Mouse (Mus musculus): ENCODE results near the gene Gm11549.
A peak's percentile ranks its signal among the peaks of the same experiment; 100 is the strongest.

Gene Gm11549

DNA sequence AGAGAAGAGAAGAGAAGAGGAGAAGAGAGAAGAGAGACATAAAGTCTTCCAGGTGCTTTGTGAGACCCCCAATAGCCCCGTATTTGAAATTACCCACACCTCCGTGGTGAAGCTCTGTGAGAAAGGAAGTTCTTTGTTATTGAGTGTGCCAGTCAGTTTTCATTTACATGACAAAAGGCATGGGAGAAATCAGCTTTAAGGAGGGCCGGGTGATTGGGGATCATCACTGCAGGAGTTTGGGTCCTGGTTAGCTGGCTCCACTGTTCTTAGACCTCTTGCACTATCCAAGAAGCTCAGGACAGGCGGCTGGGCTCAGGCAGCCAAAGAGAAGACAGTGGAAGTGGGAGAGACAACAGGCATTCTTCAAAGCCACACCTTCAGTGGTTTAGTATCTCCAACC is 524 bp upstream of the Gm11549 start:
- DNase-seq (ENCODE audit: extremely low read depth, insufficient read length, low spot score) = no peak

DNA sequence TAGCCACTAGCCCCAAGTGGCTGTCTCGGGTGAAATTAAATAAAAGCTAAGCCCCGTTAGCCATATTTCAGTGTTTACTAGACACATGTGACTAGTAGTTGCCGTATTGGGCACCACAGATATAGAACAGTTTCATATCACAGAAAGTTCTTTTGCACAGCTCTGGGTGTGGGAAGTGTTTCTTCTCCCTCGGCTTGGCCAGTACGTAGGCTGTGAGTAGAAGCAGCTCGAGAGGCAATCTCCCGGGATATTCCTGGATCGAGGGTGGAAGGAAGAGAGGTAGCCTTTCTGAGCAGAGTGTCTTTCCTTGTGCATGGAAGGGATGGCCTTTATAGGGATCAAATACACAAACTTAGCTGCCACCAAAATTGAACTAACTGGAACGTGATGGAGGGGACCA is 5.4 kb downstream of the Gm11549 start:
- DNase-seq (ENCODE audit: extremely low read depth, insufficient read length, low spot score) = no peak

DNA sequence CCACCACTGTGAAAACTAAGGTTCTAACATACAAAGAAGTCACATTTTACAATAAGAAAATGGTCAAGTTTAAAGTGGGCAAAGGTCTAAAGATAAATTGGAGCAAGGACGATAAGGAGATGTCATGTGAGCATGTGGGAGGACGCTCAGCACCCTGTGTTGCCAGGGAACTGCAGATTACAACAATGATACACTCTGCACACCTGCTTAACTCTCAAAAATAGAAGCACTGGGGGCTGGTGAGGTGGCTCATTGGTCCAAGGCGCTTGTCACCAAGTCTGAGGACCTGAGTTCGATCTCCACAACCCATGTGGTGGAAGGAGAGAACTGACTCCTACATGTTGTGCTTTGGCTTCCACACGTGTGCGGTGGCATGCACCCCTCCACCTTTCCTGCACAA is 10.1 kb downstream of the Gm11549 start:
- DNase-seq (ENCODE audit: extremely low read depth, insufficient read length, low spot score) = no peak

DNA sequence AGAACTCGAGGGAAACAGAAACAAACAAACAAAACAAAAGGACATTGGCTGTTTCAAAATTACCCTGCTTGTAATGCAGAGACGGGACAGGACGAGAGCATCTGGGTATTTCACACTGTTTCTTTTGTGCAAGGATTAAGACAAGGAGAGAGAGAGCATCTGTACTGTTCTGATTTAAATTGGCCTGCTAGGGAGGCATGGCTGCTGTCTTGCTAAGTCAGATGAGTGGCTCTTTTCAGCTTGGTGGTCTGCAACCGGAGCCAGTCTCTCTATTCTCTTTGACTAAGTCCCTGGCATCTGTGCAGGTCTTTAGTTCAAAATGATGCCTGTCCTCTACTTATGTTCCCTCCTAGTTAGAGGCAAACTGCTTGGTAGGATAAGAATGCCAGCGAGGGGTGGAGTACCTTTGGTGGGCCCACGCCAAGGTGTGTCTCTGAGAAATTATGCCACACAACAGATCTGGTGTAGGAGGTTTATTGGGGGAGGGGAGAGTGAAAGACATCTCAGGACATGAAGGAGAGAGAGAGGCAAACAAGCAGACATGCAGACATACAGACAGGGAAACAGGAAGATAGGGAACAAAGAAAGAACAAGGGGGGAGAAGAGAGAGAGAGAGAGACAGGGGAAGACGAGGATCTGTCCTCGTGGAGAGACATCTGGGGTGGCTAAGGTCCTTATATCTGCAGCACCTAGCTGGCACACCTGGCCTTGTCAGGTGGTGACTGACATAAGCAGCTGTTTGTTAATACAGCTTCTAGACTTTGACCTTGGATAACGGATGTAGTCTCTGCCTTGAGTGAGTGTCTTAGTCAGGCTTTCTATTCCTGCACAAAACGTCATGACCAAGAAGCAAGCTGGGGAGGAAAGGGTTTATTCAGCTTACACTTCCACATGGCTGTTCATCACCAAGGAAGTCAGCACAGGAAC is 15.5 kb downstream of the Gm11549 start:
- DNase-seq (ENCODE audit: extremely low read depth, insufficient read length, low spot score) = no peak

DNA sequence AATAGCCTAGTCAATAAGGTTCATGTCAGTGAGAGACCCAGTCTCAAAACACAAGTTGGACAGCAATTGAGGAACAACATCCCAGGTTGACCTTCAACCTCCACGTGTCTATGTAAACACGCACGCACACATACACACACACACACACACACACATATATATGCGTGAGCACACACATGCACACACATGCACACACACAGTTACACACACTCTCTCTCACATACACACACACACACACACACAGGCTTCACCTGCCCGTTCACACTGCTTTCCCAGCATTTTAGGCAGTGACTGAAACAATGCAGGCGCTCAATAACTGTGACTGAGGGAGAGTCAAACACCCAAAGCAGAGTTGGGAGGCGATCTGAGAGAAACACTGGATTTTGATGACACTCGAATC is 16.3 kb downstream of the Gm11549 start:
- DNase-seq (ENCODE audit: extremely low read depth, insufficient read length, low spot score) = no peak

DNA sequence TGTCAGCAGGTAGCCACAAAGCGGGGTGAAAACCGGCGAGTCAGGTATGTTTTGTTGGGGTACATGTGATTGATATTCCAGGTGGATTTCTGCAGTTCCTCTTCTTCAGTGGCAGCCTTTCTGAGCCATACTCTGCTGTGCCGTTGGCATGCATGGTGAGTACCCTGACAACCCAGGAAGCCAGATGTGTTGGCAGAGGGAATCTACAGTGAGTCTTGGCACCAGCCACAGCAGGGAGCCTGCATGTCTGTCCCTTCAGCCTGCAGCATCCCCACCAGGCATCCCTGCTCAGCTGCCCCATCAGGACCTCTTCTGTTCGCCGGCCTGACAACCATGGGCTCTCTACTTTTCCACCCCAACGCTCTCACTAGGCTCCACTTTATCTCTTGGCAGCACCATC is 20.1 kb downstream of the Gm11549 start:
- DNase-seq (ENCODE audit: extremely low read depth, insufficient read length, low spot score) = no peak

DNA sequence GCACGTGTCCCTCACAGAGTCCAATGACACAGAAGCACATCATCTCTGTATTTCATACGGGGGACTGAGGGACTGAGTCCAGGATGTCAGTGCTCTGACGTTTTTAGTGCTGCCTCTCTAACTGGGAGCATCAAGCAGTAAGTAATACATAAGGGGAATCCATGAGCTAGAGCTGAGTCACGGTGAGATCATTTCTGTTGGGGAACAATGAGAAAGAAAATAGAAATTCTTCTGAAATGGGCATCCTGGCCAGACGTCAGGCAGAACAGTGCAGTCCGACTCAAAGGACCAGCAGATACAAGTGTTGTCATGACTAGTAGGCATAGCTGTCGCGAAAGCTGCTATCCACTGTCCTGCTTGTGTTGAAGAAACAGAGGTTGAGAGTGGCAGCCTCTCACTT is 20.6 kb downstream of the Gm11549 start:
- no peak for DNase-seq (ENCODE audit: extremely low read depth, insufficient read length, low spot score)

DNA sequence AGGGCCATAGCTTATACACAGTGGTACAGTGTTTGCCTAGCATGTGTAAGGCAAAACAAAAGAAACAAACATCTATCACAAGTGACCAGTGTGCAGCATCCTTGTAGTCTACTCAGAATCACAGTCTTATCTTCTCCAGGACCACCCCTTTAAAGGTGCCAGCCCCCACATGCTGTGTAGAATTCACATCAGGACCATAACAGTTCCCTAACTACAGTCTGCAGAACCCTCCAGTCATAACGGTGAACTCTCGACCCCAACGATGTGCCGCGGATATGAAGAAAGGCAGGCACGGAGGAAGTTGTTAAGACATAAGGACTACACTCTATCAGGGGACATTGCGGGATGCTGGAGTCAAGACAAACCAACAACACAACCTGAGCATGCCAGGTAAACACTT is 22.2 kb downstream of the Gm11549 start:
- no peak for DNase-seq (ENCODE audit: extremely low read depth, insufficient read length, low spot score)

DNA sequence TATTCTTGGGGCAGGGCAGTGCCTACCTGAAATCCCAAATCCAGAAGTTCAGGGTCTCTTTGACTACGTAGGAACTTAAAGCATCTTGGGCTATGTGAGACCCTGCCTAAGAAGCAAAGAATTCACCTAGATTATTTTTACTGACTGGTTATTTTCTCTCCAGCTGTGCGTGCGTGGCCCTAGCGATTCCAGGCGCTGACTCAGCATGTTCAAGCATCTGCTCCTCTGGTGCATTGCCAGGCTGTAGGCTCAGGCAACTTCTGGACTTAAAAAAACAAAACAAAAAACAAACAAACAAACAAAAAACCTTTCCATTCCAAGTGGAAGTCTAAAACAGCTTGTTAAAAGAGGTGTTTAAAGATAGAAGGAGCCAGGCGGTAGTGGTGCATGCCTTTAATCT is 23.4 kb downstream of the Gm11549 start:
- no peak for DNase-seq (ENCODE audit: extremely low read depth, insufficient read length, low spot score)

DNA sequence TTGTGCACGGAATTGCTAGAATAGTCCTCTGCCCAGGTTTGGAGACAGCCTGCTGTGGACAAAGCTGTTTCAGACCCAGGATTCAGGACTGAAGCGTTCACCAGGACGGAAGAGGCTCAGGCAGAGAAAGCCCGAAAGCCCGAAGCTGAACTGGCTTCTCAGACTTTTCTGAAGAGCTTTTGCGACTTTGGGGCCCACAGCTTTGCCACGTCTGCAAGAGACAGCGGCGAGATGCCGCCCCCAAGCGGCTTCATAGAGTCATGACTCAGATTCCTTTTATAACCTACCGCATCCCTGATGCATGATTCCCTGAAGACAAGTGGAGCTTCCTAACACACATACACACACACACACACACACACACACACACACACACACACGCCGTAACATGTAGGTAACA is 24.9 kb downstream of the Gm11549 start:
- DNase-seq (ENCODE audit: extremely low read depth, insufficient read length, low spot score) = peak; percentile 66

DNA sequence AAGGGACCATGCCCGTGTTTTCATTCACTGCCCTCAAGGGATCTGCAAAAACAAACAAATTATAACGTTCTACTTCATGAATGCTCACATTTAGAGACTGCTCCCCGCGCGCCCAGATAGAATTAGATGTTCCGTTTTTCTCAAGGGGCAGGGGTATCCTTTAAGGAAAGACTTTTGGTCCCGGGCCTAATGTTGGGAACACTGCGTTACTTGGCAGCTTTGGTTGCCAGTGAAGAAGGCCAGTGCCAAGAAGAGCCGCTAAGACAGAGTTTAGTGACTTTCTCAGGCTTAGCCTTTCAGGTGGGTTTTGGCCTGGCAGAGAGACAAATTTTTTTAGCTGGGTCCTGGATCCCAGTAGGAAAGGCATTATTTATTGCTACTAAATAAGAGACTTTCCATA is 25.3 kb downstream of the Gm11549 start:
- no peak for DNase-seq (ENCODE audit: extremely low read depth, insufficient read length, low spot score)

DNA sequence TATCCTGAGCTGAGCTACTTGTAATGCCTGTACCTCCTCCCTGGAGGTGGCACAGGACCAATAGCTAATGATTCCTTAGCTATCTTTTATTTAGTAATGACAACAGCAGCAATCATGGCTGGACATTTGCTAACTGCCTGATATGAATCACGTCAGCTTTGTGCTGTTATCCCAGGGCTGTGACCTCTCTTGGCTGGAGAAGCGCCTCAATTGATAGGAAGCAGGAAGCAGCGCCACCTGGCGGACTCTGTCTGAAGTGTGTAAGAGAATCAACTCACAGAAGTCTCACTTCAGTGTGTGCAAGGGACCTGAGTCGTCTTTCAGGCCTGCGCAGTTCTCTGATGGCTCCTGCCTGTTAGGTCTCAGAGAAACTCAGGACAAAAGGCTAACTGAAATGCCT is 26.2 kb downstream of the Gm11549 start:
- DNase-seq (ENCODE audit: extremely low read depth, insufficient read length, low spot score) = peak; percentile 64

DNA sequence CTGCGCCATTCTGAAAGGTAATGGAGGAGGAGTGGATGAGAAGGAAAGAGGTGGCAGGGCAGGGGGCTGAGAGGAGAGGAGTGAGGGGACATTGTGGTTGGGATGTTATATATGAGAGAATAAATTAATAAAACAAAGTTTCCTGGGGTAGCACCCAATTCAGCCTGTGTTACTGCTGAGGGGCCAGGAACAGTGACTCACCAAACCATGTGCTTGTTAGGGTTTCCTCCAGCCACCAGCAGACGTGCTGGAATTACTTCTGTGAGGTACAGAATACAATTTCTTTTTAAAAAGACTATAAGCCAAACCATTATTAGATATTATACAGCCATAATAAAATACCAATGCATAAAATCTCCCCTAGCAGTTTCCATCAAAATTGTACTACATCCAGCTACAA is 27.0 kb downstream of the Gm11549 start:
- no peak for DNase-seq (ENCODE audit: extremely low read depth, insufficient read length, low spot score)

DNA sequence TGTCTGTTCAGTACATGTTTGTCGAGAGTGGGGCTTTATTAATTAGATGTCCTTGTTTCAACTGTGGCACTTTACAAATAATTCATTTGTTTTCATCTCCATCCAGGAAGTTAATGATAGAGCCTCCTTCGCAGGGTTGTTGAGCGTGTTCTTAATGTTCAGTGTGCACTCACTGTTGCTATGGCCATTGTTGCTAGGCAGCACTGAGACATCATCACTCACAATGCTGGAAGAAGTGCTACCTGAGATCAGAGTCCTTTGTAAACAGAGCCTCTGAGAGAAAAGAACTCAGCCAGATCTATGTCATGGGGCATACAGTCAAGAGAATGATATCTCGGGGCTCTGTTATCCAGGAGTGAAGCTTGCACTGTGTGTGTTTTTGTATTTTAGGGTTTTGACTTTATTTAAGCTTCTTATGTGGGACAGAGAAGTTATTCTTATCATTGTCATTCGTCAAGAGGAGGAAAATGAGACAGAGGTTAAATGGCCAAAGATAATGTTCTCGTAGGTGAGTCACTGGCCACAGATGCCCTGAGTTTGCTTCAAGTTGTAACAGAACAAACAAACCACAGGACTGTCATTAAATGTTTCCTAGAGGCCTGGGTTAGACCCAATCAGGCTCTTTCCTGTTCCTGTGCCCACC is 27.9 kb downstream of the Gm11549 start:
- DNase-seq (ENCODE audit: extremely low read depth, insufficient read length, low spot score) = no peak

DNA sequence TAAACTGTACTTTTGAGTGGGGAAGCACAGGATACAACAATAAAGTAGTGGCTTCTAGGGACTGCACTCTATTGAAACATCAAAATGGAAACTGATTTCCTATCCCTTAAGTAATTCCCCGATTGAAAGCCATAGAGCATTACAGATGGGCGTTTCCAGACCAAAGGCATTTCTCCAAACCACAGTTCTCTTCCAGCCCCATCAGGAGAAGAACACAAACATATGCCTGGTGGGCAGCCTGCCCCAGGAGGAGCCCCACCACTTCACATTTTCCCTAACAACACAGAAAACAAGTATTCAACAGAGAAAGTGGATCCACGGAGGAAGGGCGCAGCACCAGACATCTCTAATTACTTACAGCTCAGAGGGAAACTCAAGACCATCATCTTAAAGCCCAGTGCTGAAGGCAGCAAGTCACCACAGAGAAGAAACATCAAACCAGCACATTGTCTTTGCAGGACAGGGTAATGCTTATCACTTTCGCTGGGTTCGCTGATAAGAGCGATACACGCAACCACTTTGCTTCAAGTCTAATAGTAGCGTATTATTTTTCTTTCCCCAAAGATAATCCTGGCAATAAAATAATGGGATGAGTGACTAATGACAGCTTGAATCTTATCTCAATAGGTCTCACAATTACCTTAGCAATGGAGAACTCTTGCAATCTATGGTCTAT is 28.8 kb downstream of the Gm11549 start:
- no peak for DNase-seq (ENCODE audit: extremely low read depth, insufficient read length, low spot score)

DNA sequence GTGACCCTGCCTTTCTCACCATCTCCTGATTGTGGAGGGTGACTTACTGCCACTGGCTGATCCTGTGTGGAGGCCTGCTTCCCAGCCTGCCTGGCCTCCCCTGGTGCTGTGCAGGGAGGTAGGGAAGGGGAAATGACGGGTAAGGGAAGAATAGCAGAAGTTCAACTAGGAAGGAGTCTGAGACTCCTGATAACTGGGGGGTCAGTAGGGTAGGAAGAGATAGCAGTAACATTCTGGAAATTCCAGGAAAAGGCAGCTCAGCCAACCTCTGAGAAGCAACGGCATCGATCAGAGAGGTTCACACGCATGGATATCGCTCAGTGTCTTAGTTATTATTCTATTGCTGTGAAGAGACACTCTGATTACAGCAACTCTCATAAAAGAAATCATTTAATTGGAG is 30.1 kb downstream of the Gm11549 start:
- no peak for DNase-seq (ENCODE audit: extremely low read depth, insufficient read length, low spot score)

DNA sequence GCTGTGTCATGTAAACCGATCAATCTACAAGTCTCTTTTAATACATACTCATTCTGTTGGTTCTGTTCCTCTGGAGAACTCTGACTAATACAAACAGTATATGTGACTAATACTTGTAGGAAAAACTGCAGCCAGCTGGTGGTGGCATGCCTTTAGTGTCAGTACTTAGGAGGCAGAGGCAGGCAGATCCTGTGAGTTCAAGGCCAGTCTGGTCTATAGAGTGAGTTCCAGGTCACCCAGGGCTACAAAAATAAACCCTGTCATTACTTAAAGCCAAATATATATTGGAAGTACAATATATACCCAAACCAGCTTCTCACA is 32.1 kb downstream of the Gm11549 start:
- peak; percentile 53 for DNase-seq (ENCODE audit: extremely low read depth, insufficient read length, low spot score)

DNA sequence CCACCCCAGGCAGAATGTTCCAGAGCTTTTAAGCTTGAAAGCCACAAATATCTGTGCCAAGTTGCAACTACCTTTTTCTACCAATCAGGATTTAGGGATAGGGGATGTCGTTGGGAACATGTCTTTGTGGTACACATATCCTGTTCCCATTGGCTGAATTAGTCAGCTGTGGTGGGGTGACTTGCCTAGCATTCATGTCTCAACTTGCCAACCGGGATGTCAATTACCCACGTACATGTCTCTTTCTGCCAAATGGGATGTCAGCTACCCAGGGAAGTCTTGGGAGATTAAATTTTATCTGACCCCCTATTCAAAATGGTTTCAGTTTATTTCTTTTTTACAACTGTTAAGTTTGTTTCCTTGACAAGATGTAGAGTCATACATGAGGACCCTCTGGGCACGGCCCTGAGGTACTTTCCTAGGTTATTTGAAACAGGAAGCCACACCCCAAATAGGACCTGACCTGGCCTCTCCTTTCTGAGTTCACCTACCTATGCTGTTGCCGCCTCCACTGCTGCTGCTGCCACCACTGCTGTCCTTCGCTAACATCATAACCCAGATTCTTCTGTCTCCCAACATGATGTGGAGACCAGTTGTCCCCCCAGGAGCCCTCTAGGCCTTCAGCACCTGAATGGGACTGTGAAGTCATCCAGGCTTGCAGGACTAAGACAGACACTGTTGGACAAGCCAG is 32.6 kb downstream of the Gm11549 start:
- peak; percentile 69 for DNase-seq (ENCODE audit: extremely low read depth, insufficient read length, low spot score)

DNA sequence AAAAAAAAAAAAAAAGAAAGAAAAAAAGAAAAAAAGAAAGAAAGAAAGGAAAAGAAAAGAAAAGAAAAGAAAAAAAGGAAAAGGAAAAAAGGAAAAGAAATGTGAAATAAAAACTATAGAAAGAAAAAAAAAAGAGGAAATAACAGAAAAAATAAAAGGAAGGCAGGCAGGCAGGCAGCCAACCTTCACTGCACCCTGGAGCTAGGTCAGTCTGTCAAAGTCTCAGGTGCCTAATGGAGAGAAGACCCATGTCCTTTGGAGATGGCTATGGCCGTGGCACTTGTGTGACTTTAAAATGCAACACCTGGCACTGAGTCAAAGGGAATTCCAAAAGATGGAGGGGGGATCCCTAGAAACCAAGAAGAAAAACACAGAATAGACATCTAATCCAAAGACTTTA is 33.2 kb downstream of the Gm11549 start:
- no peak for DNase-seq (ENCODE audit: extremely low read depth, insufficient read length, low spot score)

DNA sequence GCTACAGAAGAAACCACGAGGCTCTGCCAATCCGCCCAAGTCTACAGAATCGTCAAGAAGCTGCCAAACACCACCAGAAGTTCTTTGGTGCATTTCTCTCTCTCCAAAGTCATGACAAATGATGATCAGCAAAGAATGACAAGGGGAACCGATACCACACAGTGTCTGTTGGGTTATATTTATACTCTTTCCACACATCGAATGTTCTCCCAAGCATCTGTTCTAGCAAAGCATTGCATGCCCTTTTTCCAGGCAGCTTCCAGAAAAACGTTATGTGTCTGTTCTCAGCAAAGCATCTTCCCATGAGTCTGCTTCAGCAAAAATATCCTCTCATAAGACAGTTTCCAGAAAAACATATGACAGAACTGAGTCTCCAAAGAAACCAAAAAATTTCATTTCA is 34.7 kb downstream of the Gm11549 start:
- DNase-seq (ENCODE audit: extremely low read depth, insufficient read length, low spot score) = no peak

DNA sequence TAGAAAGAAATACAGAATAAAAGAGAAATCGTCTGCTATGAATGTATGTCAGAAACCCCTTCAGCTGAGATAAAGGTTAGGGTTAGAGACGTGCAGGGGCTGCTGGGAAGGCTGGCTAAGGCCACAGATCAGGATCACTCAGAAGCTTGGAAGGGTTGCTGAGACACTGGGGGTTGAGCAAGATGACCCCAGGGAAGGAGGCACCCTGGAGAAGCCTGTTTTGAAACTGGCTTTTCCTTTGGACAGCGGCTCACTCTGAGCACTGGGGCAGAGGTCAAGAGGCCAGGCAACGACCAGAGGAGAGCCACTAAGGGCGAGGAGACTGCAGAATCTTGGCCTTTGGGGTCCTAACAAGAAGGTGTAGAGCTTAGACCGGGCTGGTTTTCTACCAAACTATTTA is 35.4 kb downstream of the Gm11549 start:
- no peak for DNase-seq (ENCODE audit: extremely low read depth, insufficient read length, low spot score)
